Mouse (Mus musculus) liver, adult 2 months (tissue): Measurements from ENCODE around the gene Cd44. TPM values are rescaled to one million over a fixed set of nuclear protein-coding genes. Genes with fewer than 3 reads are reported as not detected.

Experiments used
- DNase-seq: peaks from one replicate; pipeline ENCODE4 v3.0.0-alpha.2; 2011; ENCODE audit warnings: low read depth, low spot score; ENCODE audit errors: extremely low read depth
- H3K27ac ChIP-seq: fragments of 200-500 bp; replicated peaks from 2 replicates; pipeline ENCODE4 v1.5.1; 2012; ENCODE audit warnings: low read depth, mild to moderate bottlenecking, control low read depth, inconsistent platforms, low read length; ENCODE audit not compliant: insufficient read depth
- H3K27me3 ChIP-seq: fragments of 200-500 bp; 2 replicates; pipeline ENCODE4 v1.6.1; 2012; ENCODE audit warnings: mild to moderate bottlenecking, moderate library complexity, low read length, inconsistent platforms; ENCODE audit not compliant: control insufficient read depth, insufficient read depth
- H3K36me3 ChIP-seq: fragments of 200-500 bp; 2 replicates; pipeline ENCODE4 v1.6.1; 2012; ENCODE audit warnings: low read length, inconsistent platforms; ENCODE audit not compliant: control insufficient read depth, insufficient read depth
- H3K4me1 ChIP-seq: fragments of 200-500 bp; 2 replicates; pipeline ENCODE4 v1.6.1; 2011; ENCODE audit warnings: low read length; ENCODE audit not compliant: control insufficient read depth, insufficient read depth
- H3K4me3 ChIP-seq: fragments of 200-500 bp; 2 replicates; pipeline ENCODE4 v1.5.1; 2011; ENCODE audit warnings: low read depth, mild to moderate bottlenecking, control low read depth, low read length, moderate library complexity; ENCODE audit not compliant: insufficient read depth
- H3K79me2 ChIP-seq: fragments of 200-500 bp; 2 replicates; pipeline ENCODE4 v1.6.1; 2012; ENCODE audit warnings: inconsistent platforms, mild to moderate bottlenecking, low read length, moderate library complexity; ENCODE audit not compliant: control insufficient read depth, insufficient read depth
- H3K9ac ChIP-seq: fragments of 200-500 bp; 2 replicates; pipeline ENCODE4 v1.6.1; 2012; ENCODE audit warnings: low read depth, mild to moderate bottlenecking, control low read depth, inconsistent platforms, low read length
- CTCF ChIP-seq: fragments of 200-500 bp; IDR thresholded peaks from 2 replicates; pipeline ENCODE4 v1.5.1; 2011; ENCODE audit warnings: low read depth, low read length, control low read depth
- POLR2A ChIP-seq: fragments of 200-500 bp; IDR thresholded peaks from 2 replicates; pipeline ENCODE4 v1.6.1; 2011; ENCODE audit warnings: low read length, control low read depth; ENCODE audit not compliant: insufficient read depth; ENCODE audit errors: extremely low read depth
- WGBS: fragments of 180-500 bp; shearing (Covaris S2); methylation state at CpG from one replicate; pipeline ENCODE4 v1.1.7; 2018; 5-methylcytosine and 5-hydroxymethylcytosine counted together
- polyA plus RNA-seq: library from polyadenylated mRNA; depleted of rRNA; stranded (reverse); fragments of >200 nt; gene quantifications from 2 replicates; pipeline ENCODE4 v1.2.3, GENCODE M21; 2012
- total RNA-seq: library from RNA; depleted of rRNA; stranded (reverse); fragments of >200 nt; gene quantifications from 2 replicates; pipeline ENCODE4 v1.2.3, GENCODE M21; 2014

The Cd44 gene
- total and polyA plus RNA-seq, 2 experiments, result 2.2 to 3.3 TPM

GRCm38 (mm10) chr2:102943983-102944382 lies 42.5 kb upstream of the Cd44 start:
- Histone ChIP-seq H3K4me3 (no peak overlapping the region), H3K27ac (no peak overlapping the region), H3K36me3 (no peaks in the 10 kb centered on the region), H3K27me3 (no peaks in the 10 kb centered on the region), H3K4me1 (peaks cover 4% of the 10 kb centered on the region; the same call in 1 of the 2 replicates), H3K79me2 (no peaks in the 10 kb centered on the region), H3K9ac (no peak overlapping the region)
- 71% methylated on average over 6 of the region's 6 CpGs for WGBS
- peak; percentile 59 for DNase-seq
- TF ChIP-seq CTCF, result no peak
- TF ChIP-seq POLR2A, result no peak

DNA sequence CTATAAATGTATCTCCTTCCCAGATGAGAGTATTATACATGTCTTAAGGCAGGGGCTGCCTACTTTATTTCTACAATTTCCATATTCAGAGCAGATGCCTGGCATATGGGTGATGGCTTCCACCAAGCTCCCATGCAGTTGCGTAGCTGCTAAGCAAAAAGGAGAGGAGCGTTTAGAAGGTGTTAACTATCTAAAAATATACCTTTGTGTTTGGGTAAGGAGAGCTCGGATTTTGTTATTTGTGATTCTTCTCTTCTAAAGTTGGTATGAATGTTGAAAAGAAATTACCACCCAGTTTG lies 41.3 kb upstream of the Cd44 start:
- no peak overlapping the region for H3K9ac ChIP-seq
- 92% methylated on average over 3 of the region's 3 CpGs for WGBS
- TF ChIP-seq POLR2A (no peak), CTCF (no peak)
- H3K4me3 ChIP-seq, result no peak overlapping the region
- no peaks in the 10 kb centered on the region for H3K27me3 ChIP-seq
- H3K27ac ChIP-seq, result no peak overlapping the region
- H3K79me2 ChIP-seq, result no peaks in the 10 kb centered on the region
- no peak for DNase-seq
- no peaks in the 10 kb centered on the region for H3K36me3 ChIP-seq
- peaks cover 4% of the 10 kb centered on the region; the same call in 1 of the 2 replicates for H3K4me1 ChIP-seq

DNA sequence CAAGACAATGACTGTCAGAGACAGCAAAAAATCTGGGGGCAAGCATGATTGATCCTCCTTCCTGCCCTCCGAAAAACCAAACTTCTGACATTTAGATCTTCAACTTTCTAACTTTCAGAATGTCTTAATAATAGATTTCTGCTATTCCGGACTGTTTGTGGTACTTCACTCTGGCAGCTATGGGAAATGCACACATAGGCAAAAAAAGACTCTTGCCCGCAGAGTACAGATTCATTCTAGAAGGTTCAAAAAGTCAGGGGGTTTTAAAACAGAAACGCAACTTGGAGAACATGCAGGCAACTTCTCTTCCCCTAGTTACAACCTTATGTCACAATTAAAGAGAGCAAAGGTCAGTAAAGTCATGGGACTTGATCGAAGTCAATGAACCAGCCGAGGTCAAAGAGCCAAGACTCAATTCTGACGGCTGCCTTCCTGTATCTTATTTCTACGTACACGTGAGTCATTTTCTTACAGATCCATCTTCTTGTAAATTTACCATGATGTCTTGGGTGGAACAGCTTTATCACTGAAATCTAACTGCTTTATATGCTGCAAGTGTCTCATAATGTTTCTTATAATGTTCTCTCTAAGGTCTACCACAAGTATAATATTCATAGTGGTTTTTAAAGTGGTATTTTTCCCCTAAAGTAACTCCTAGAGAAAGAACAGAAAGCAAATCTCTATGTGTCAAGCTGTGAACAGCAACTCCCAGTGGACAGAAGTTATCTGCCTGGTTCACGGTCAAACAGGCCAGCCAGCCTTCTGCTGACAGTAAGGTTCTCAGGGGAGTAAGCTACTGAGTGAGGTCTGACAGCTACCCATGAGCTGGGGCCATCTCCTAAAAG lies 40.7 kb upstream of the Cd44 start:
- H3K27me3 ChIP-seq, result no peaks in the 10 kb centered on the region
- H3K9ac ChIP-seq, result no peak overlapping the region
- WGBS, result 31% methylated on average over 10 of the region's 10 CpGs
- H3K36me3 ChIP-seq, result no peaks in the 10 kb centered on the region
- H3K27ac ChIP-seq, result no peak overlapping the region
- DNase-seq, result peak; percentile 84
- H3K4me3 ChIP-seq, result no peak overlapping the region
- H3K4me1 ChIP-seq, result peaks cover 4% of the 10 kb centered on the region; the same call in 1 of the 2 replicates
- no peaks in the 10 kb centered on the region for H3K79me2 ChIP-seq
- TF ChIP-seq POLR2A (no peak), CTCF (no peak)

DNA sequence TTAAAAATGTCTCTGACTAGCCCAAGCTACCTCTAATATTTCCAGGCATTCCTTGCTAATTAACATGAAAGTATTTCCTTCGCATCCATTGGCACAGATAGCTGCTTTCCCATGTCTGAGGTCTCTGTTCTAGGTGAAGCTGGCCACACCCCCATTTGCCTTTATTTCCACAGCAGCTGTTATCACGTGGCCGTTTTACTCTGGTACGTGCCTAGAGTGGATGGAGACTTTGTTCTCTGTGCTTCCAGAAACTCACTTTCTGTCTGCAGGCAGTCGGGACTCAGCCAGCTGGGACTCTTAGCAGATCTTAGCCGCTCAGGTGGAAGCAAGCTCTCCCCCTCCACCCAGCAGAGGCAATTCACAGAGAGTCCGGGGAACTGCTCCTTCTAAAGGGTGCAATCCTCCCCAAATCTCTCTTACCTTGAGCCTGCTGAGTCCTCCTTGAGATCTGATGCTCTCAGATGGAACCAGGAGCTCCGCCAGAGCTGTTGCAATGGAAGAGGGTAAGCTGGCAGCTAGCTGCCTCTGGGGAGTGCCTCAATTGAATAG lies 39.4 kb upstream of the Cd44 start:
- TF ChIP-seq POLR2A (no peak), CTCF (no peak)
- H3K4me3 ChIP-seq, result no peak overlapping the region
- DNase-seq, result peak; percentile 9
- H3K4me1 ChIP-seq, result peaks cover 4% of the 10 kb centered on the region; the same call in 1 of the 2 replicates
- H3K79me2 ChIP-seq, result no peaks in the 10 kb centered on the region
- no peak overlapping the region for H3K27ac ChIP-seq
- H3K36me3 ChIP-seq, result no peaks in the 10 kb centered on the region
- no peaks in the 10 kb centered on the region for H3K27me3 ChIP-seq
- H3K9ac ChIP-seq, result no peak overlapping the region
- WGBS, result 69% methylated on average over 8 of the region's 8 CpGs

DNA sequence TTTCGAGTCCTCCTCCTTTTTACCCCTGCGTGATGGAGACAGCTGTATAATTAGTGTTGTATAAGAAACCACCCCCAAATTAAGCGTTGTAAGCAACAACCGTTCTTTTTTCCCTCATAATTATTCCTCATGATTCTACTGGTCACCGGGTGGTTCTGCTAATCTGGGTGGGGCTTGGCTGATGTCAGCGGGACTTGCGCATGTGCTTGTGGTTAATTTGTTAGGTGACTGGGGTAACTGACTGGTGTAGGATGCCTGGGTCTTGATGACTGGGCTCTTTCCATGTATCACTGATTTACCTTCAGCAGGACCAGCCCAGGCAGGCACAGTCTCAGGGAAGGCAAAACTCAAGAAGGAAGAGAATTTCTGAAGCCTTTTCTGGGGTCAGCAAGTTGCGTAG lies 38.7 kb upstream of the Cd44 start:
- WGBS, result 83% methylated on average over 8 of the region's 8 CpGs
- H3K27ac ChIP-seq, result no peak overlapping the region
- DNase-seq, result no peak
- peaks cover 4% of the 10 kb centered on the region; the same call in 1 of the 2 replicates for H3K4me1 ChIP-seq
- no peak for TF ChIP-seq POLR2A
- TF ChIP-seq CTCF, result no peak
- no peaks in the 10 kb centered on the region for H3K27me3 ChIP-seq
- no peak overlapping the region for H3K9ac ChIP-seq
- no peaks in the 10 kb centered on the region for H3K79me2 ChIP-seq
- H3K4me3 ChIP-seq, result no peak overlapping the region
- H3K36me3 ChIP-seq, result no peaks in the 10 kb centered on the region

DNA sequence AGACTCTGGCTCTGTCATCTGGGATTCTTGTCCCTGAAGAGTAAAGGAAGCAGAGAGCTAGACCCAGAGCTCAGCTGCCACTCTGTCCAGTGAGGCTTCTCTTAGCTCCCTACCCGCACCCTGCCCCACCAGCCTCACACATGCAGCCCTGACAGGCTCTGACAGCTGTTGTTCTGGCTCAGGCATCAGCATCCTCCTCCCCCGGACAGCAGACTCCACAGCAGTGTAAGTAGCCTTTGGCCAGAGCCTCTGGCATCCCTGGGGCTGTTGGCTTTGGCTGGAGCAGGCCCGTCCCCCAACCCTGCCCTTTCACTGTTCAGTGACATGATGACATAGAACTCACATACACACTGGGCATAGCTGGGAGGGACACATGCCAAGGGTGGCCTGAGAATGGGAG lies 35.4 kb upstream of the Cd44 start:
- DNase-seq, result no peak

More for the DNA sequence above, 35.4 kb upstream of the Cd44 start:
- Histone ChIP-seq H3K4me1 (peaks cover 3% of the 10 kb centered on the region; the same call in 1 of the 2 replicates), H3K27me3 (no peaks in the 10 kb centered on the region), H3K36me3 (no peaks in the 10 kb centered on the region), H3K4me3 (no peak overlapping the region), H3K27ac (no peak overlapping the region), H3K9ac (no peak overlapping the region), H3K79me2 (no peaks in the 10 kb centered on the region)
- WGBS, result 78% methylated on average over 3 of the region's 3 CpGs
- TF ChIP-seq CTCF (no peak), POLR2A (no peak)
